Mouse (Mus musculus) forebrain, embryonic 11.5 days (tissue): Measurements from ENCODE around the gene Abcc4. TPM values are rescaled to one million over a fixed set of nuclear protein-coding genes. Genes with fewer than 3 reads are reported as not detected.

Experiments used
- ATAC-seq: fragments of 200-750 bp; cut with Nextera tagmentation; replicated peaks from 2 replicates; pipeline ENCODE4 v1.8.0; 2017; ENCODE audit warnings: moderate TSS enrichment; ENCODE audit not compliant: low FRiP score
- DNase-seq: peaks from one replicate; pipeline ENCODE4 v3.0.0-alpha.2; 2017; ENCODE audit warnings: low spot score
- H3K27ac ChIP-seq: fragments of 300-500 bp; sonication (generic); 2 replicates; pipeline ENCODE4 v1.5.1; 2014; ENCODE audit warnings: low read depth, low read length
- H3K27me3 ChIP-seq: fragments of 300-500 bp; sonication (generic); 2 replicates; pipeline ENCODE4 v1.6.1; 2014; ENCODE audit warnings: mild to moderate bottlenecking, low read length, mixed read lengths; ENCODE audit not compliant: control insufficient read depth, insufficient read depth
- H3K36me3 ChIP-seq: fragments of 300-500 bp; sonication (generic); 2 replicates; pipeline ENCODE4 v1.6.1; 2014; ENCODE audit warnings: mild to moderate bottlenecking, low read length, moderate library complexity, mixed read lengths; ENCODE audit not compliant: control insufficient read depth, insufficient read depth
- H3K4me1 ChIP-seq: fragments of 300-500 bp; sonication (generic); replicated peaks from 2 replicates; pipeline ENCODE4 v1.6.1; 2014; ENCODE audit warnings: low read length, mixed read lengths; ENCODE audit not compliant: control insufficient read depth, insufficient read depth
- H3K4me2 ChIP-seq: fragments of 300-500 bp; sonication (generic); 2 replicates; pipeline ENCODE4 v1.6.1; 2014; ENCODE audit warnings: low read depth, mild to moderate bottlenecking, low read length, moderate library complexity, mixed read lengths; ENCODE audit not compliant: severe bottlenecking
- H3K4me3 ChIP-seq: fragments of 300-500 bp; sonication (generic); 2 replicates; pipeline ENCODE4 v1.5.1; 2014; ENCODE audit warnings: low read depth, low read length
- H3K9ac ChIP-seq: fragments of 300-500 bp; sonication (generic); 2 replicates; pipeline ENCODE4 v1.6.1; 2014; ENCODE audit warnings: low read length
- H3K9me3 ChIP-seq: fragments of 300-500 bp; sonication (generic); 2 replicates; pipeline ENCODE4 v1.6.1; 2016; ENCODE audit warnings: low read length, mixed read lengths; ENCODE audit not compliant: control insufficient read depth
- WGBS: fragments of 180-500 bp; shearing (Covaris S2); extraction: QIAGEN DNeasy Blood & Tissue Kit; methylation state at CpG from one replicate; pipeline ENCODE4 v1.1.7; 2014; 5-methylcytosine and 5-hydroxymethylcytosine counted together
- polyA plus RNA-seq: library from polyadenylated mRNA; unstranded; fragments of >200 nt; fragmentation: Nextera tagmentation; extraction: Ambion mirVana; gene quantifications from 2 replicates; pipeline ENCODE4 v1.2.1, GENCODE M21; 2014

Abcc4 gene
- polyA plus RNA-seq, 1 experiment from 2014 or later, result 4.0 TPM

DNA sequence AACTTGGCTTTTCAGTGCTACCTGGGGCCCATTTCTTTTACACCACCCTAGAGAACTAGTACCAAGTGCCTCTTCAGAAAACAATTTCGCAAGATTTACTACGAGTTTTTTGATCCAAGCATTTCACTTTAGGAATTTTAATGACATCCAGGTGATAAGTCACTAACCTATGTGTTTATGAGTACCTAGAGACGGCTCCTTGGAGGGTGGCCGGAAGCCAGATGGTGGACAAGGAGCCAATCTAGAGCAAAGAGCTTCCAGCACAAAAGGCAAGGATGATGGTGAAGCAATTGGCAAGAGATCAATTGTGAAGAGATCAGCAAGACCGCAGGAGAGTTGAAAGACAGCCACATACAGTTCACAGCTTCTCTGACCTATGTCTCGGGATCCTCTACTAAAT lies 8.7 kb upstream of the Abcc4 start:
- no peaks in the 10 kb centered on the region for H3K27me3 ChIP-seq

DNA sequence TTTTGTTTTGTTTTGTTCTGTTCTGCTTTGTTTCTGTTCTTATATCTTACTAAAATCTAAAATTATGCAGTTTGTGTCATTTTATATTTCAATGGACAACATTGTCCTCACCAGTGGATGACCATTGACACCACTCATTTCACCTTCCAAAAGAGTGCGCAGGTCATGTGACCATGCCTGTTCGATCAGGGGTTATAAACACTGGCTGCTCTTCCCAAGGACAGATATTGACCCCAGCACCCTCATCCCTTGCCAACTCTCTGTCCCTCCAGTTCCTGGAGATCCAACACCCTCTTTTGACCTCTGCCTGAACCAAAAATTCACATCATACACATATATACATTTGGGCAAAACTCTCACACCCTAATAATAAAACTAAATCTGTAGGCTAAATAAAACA lies 8.3 kb upstream of the Abcc4 start:
- Histone ChIP-seq H3K4me3 (no peak overlapping the region), H3K27ac (no peak overlapping the region), H3K4me2 (no peak overlapping the region), H3K4me1 (no peaks in the 10 kb centered on the region), H3K36me3 (no peaks in the 10 kb centered on the region), H3K27me3 (no peaks in the 10 kb centered on the region), H3K9me3 (no peaks in the 10 kb centered on the region), H3K9ac (no peak overlapping the region)
- ATAC-seq, result no peak
- DNase-seq, result no peak
- WGBS, result 92% methylated on average over 2 of the region's 2 CpGs

More for the DNA sequence above, 8.7 kb upstream of the Abcc4 start:
- Histone ChIP-seq H3K9me3 (no peaks in the 10 kb centered on the region), H3K36me3 (no peaks in the 10 kb centered on the region), H3K4me3 (no peak overlapping the region), H3K4me1 (no peaks in the 10 kb centered on the region), H3K27ac (no peak overlapping the region), H3K9ac (no peak overlapping the region), H3K4me2 (no peak overlapping the region)
- DNase-seq (no peak), ATAC-seq (no peak)
- 86% methylated on average over 6 of the region's 6 CpGs for WGBS

DNA sequence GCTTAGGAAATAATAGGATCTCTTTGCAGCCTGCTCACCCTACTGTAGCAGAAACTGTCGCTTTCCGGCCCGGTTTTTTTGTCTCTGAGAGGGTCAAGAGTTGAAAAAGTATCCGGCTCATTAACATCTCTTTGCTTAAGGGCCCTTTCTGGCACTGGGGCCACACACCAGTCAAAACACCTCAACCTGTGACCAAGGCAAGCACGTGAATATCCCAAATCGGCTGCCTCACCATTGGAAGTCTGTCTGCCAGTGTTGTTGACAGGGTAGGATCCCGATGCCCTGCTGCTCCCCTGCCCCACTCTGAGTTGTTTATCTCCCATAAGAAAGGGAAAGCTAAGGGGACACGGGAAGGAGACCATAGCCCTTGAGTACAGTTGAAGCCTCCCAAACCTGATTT lies 7.8 kb upstream of the Abcc4 start:
- H3K36me3 ChIP-seq, result no peaks in the 10 kb centered on the region
- H3K9ac ChIP-seq, result no peak overlapping the region
- H3K27me3 ChIP-seq, result no peaks in the 10 kb centered on the region
- peak overlapping the region; percentile 16; the same call in 1 of the 2 replicates for H3K4me3 ChIP-seq
- 11% methylated on average over 8 of the region's 8 CpGs for WGBS
- no peak for DNase-seq
- peak overlapping the region; percentile 48; the same call in 1 of the 2 replicates for H3K4me2 ChIP-seq
- no peak for ATAC-seq
- H3K4me1 ChIP-seq, result no peaks in the 10 kb centered on the region
- H3K27ac ChIP-seq, result no peak overlapping the region
- H3K9me3 ChIP-seq, result no peaks in the 10 kb centered on the region

DNA sequence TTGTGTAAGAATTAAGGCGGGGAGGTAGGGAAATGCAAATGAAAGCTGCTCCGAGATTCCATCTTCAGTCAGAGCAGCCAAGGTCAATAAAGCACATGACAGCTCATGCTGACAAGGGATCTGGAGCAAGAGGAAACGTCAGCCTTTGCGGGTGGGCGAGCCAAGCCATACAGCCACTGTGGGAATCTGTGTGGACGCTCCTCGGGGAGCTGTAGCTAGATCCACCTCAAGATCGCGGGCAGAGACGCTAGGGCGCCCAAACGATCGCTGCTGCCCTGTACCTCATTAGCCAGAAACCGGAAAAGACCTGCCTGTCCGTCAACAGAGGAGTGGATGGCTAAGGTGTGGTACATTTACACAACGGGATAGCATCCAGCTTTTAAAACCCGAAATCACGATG lies 7.4 kb upstream of the Abcc4 start:
- Histone ChIP-seq H3K4me2 (peak overlapping the region; percentile 48), H3K9ac (peak overlapping the region; percentile 30; the same call in 1 of the 2 replicates), H3K4me1 (no peaks in the 10 kb centered on the region), H3K27ac (no peak overlapping the region), H3K36me3 (no peaks in the 10 kb centered on the region), H3K27me3 (no peaks in the 10 kb centered on the region), H3K9me3 (no peaks in the 10 kb centered on the region), H3K4me3 (peak overlapping the region; percentile 16; the same call in 1 of the 2 replicates)
- ATAC-seq, result no peak
- DNase-seq, result peak; percentile 58
- 2% methylated on average over 18 of the region's 18 CpGs for WGBS

DNA sequence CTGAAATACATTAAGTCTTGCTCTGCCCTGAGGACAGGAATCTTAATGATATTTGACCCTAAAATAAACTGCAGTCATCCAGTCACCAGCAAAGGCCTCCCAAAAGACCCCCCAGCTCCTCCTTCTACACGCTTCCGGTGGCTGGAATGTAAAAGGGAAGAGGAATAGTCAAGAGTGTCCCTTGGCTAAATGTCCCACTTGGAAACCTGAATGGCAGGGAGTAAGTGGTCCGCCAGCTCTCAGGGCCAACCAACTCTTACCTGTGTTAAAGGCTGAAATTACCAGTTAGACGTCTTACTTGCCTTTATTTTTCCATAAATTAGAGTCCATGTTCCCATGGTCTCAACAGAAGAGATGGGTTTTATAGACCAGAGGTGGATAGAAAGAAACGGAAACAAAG lies 6.9 kb upstream of the Abcc4 start:
- Histone ChIP-seq H3K36me3 (no peaks in the 10 kb centered on the region), H3K9me3 (no peaks in the 10 kb centered on the region), H3K4me2 (peak overlapping the region; percentile 48; the same call in 1 of the 2 replicates), H3K27ac (no peak overlapping the region), H3K27me3 (no peaks in the 10 kb centered on the region), H3K4me3 (no peak overlapping the region), H3K9ac (no peak overlapping the region), H3K4me1 (no peaks in the 10 kb centered on the region)
- DNase-seq, result no peak
- no peak for ATAC-seq
- 54% methylated on average over 5 of the region's 5 CpGs for WGBS

DNA sequence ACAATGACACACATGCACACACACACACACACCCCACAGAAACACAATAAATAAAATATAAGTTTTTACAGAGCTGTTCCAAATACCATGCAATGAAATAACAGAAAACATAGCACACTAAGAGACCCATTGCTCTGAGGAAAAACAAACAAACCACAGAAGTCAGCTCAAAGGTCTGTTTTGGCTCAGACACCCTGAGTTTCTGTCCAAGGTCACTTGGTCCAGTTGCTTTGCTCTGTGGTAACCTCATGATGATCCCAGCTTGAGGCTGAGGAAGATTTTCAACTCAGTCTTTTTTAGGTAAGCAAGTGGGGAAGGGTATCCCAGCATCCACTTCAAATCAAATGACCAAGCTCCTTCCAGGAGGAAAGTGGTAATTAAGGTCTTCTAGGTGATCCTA lies 4.9 kb upstream of the Abcc4 start:
- H3K27me3 ChIP-seq, result peaks cover 11% of the 10 kb centered on the region

DNA sequence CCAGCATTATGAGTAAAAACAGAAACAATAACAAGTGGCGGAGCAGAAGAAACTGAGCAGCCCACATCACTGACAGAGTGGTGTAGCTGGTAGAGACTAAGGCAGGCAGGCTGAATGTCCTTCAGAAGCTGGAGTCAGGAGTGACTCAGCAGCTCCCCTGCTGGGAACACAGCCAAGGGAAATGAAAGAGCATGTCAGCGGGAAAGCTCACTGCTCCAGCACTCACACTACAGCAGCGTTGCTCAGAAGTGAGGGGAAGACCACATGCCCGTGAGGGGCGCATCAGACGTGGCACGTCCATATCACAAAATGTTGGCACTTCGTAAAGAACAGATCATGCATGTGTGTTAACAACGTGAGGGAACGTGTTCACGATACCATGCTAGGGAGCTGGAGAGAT lies 3.7 kb upstream of the Abcc4 start:
- H3K9ac ChIP-seq, result no peak overlapping the region
- no peak overlapping the region for H3K4me2 ChIP-seq
- H3K27ac ChIP-seq, result no peak overlapping the region
- H3K27me3 ChIP-seq, result peaks cover 19% of the 10 kb centered on the region
- H3K4me3 ChIP-seq, result no peak overlapping the region
- DNase-seq (peak; percentile 69), ATAC-seq (0 out of 2 replicates have a peak, but pooled peaks have one; percentile 26)
- H3K9me3 ChIP-seq, result no peaks in the 10 kb centered on the region
- WGBS, result 31% methylated on average over 11 of the region's 11 CpGs
- H3K4me1 ChIP-seq, result no peaks in the 10 kb centered on the region; the same call in 1 of the 2 replicates
- H3K36me3 ChIP-seq, result no peaks in the 10 kb centered on the region

More for the DNA sequence above, 4.9 kb upstream of the Abcc4 start:
- Histone ChIP-seq H3K4me1 (no peaks in the 10 kb centered on the region; the same call in 1 of the 2 replicates), H3K4me3 (no peak overlapping the region), H3K36me3 (no peaks in the 10 kb centered on the region), H3K9me3 (no peaks in the 10 kb centered on the region), H3K4me2 (no peak overlapping the region), H3K9ac (no peak overlapping the region), H3K27ac (no peak overlapping the region)
- ATAC-seq, result no peak
- DNase-seq, result no peak

DNA sequence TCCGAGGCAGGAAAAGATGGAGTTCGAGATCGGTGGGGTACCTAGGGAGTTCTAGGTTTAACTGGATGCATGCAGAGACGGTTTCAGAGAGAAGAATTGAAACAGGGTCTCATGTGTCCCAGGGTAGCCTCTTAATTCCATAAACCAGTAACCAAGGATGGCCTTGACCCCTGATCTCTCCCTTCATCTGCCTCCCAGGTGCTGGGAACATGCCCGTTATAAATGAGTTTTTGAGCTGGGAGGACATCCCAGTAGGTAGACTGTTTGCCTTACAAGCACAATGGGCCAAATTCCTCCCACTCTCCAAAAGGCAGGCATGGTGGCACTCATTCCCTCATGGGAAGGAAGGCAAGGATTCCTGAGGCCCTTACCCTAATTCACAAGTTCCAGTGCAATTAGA lies 2.1 kb upstream of the Abcc4 start:
- no peak for DNase-seq
- Histone ChIP-seq H3K27me3 (peaks cover 22% of the 10 kb centered on the region), H3K36me3 (no peaks in the 10 kb centered on the region), H3K4me3 (no peak overlapping the region), H3K9me3 (no peaks in the 10 kb centered on the region), H3K27ac (no peak overlapping the region), H3K4me1 (no peaks in the 10 kb centered on the region; the same call in 1 of the 2 replicates), H3K9ac (no peak overlapping the region), H3K4me2 (no peak overlapping the region)
- ATAC-seq, result no peak
- WGBS, result 77% methylated on average over 5 of the region's 5 CpGs

DNA sequence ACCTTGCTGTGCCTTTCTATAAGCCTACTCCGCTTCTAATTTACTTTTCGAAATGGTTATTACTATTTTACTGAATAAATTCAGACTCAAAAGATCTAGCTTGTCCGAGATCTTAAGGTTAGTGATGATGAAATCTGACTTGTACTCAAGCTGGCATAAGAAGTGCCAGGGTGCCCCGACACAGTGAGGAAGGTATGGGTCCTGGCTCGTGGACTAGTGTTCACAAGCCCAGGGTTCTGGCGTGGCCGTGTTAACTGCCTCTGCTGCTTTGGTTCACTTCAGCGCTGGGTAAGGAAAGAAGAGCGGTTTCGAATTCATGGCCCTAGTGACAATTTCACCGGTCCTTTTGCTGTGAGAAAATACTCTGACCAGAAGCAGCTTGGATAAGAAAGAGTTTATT lies 943 bp upstream of the Abcc4 start:
- H3K36me3 ChIP-seq, result no peaks in the 10 kb centered on the region
- no peaks in the 10 kb centered on the region; the same call in 1 of the 2 replicates for H3K4me1 ChIP-seq
- no peak overlapping the region for H3K9ac ChIP-seq
- ATAC-seq, result no peak
- peaks cover 22% of the 10 kb centered on the region for H3K27me3 ChIP-seq
- WGBS, result 89% methylated on average over 11 of the region's 11 CpGs
- no peak overlapping the region for H3K4me3 ChIP-seq
- H3K4me2 ChIP-seq, result peak overlapping the region; percentile 100; the same call in 1 of the 2 replicates
- no peaks in the 10 kb centered on the region for H3K9me3 ChIP-seq
- H3K27ac ChIP-seq, result no peak overlapping the region
- no peak for DNase-seq
